Mouse (Mus musculus): ENCODE measurements around the gene Serpinb6b.

- TF ChIP-seq CTCF (IDR thresholded peaks at IDR 0.05; ENCODE audit: borderline replicate concordance, extremely low read depth, insufficient read depth, insufficient read length) (no peak), POLR2A (IDR thresholded peaks at IDR 0.05; ENCODE audit: borderline replicate concordance, extremely low read depth, insufficient read depth, insufficient read length, poor library complexity, severe bottlenecking) (no peak)
Measured at GRCm38 (mm10) chr13:32963990-32964753, 837 bp upstream of the Serpinb6b start.

All from brain, embryonic 14.5 days (tissue).